Mouse (Mus musculus) testis, postnatal 10 days (tissue): ENCODE results near the gene Spesp1.
A peak's percentile ranks its signal among the peaks of the same experiment; 100 is the strongest.

ENCODE experiments used
- DNase-seq: peaks from one replicate; pipeline ENCODE4 v3.0.0; 2021; ENCODE audit warnings: low spot score

Spesp1 gene

GRCm38 (mm10) chr9:62281991-62282390 lies at the start of gene Spesp1:
Gene Spesp1 (minus strand): TSS chr9:62282208.
- DNase-seq: no peak

DNA sequence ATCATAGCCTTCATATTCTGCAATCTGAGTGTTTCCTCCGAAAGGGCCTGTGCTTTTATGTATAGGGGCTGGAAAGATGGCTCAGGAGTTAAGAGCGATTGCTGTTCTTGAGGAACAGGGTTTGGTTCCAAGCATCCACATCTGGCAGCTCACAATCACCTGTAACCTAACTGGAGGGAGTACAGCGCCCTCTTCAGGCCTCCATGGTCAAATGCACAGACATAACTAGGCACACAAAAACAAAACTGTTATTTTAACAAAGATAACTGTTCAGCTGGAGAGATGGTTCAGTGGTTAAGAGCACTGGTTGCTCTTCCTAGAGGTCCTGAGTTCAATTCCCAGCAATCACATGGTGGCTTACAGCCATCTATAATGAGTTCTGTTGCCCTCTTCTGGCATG lies 44.0 kb upstream of the Spesp1 start:
- DNase-seq: no peak

- DNase-seq: no peak
Measured at GRCm38 (mm10) chr9:62323816-62324215, 41.8 kb upstream of the Spesp1 start.

GRCm38 (mm10) chr9:62318729-62319128 lies 36.7 kb upstream of the Spesp1 start:
- no peak for DNase-seq

DNA sequence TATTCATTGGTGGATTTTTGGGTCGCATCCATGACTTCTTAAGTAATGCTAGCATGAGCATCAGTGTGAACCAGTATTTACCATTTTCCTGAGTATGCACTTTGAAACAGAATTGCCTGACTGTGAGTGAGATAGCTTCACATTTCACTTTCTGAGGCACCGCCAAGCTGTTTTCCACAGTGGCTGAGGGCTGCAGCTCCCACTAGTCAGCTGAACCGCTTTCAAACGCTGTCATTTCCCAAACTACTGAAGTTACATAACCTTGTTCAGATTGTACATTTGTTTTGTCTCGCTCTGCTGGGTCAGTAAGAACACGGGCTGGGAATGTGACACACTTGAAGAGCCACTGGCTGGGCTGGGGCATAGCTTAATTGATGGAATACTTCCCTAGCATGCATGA lies 33.5 kb upstream of the Spesp1 start:
- no peak for DNase-seq

GRCm38 (mm10) chr9:62296891-62297290 lies 14.9 kb upstream of the Spesp1 start:
- no peak for DNase-seq

- DNase-seq: peak; percentile 87
Measured at GRCm38 (mm10) chr9:62295006-62295698, 13.1 kb upstream of the Spesp1 start.

- no peak for DNase-seq
Measured at GRCm38 (mm10) chr9:62287633-62288025, 5.6 kb upstream of the Spesp1 start.

DNA sequence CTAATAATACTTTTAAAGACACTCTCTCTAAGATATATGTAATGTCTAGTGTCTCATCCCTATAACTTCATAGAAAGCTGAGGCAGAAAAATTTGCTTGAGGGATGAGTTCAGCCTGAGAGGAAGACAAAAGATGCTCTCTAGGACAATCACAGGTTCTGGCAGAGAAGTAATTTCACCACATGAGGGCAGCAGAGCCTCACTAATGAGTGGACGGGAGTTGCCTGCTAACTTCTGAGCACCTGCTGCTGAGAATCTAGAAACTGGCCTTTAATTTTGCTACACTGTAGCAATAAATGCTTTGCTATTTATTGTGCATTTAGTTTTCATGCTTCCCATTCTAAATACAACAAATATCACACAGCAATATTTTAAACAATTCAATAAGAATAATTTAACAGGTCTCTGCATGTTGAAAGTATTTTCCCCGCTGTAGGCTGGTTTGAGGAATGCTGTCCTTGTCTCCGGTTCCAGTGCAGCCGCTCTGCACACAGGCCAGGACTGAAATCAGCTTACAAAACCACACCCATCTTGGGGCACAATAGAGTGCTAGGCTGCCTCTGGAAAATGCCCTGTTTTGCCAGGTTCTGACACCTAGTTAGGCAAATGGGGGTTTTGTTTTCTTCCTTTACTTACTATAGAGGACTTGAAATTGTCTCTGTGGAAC lies 5.1 kb upstream of the Spesp1 start:
- DNase-seq: peak; percentile 85

GRCm38 (mm10) chr9:62284266-62284665 lies 2.3 kb upstream of the Spesp1 start:
- no peak for DNase-seq

DNA sequence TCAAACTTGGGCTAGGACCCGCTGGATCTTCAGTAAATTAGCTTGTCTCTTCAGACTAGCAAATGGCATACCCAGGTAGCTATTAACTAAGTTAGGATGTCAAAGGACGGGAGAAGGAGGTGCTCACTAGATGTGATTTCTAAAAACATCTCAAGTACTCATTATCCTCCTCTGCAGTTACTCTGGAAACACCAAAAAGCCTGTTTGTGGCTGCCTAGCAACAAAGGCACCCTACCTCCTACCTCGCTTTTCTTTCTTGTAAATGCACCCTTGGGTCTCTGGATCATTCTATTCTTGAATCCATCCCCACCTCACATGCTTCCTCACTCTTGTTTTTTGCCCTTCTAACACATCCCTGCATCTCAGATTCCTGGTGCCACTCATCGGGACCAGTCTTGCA lies 5.1 kb downstream of the Spesp1 start:
- no peak for DNase-seq

GRCm38 (mm10) chr9:62270775-62271399 lies 11.1 kb downstream of the Spesp1 start:
- DNase-seq: no peak

DNA sequence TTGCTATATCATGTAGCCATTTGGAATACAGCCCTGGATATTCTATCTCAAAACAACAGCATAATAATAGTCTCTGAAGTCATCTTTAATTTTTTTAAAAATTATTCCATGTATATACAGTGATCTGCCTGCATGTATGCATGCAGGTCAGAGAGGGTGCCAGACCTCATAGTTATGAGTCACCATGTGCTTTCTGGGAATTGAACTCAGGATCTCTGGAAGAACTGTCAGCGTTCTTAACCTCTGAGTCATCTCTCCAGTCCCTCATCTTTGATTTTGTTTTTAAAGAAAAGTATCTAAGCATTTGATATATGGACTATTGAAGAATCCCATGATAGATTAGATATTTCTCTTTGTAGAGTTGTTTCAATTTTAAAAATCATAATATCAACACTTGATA lies 12.8 kb downstream of the Spesp1 start:
- no peak for DNase-seq

DNA sequence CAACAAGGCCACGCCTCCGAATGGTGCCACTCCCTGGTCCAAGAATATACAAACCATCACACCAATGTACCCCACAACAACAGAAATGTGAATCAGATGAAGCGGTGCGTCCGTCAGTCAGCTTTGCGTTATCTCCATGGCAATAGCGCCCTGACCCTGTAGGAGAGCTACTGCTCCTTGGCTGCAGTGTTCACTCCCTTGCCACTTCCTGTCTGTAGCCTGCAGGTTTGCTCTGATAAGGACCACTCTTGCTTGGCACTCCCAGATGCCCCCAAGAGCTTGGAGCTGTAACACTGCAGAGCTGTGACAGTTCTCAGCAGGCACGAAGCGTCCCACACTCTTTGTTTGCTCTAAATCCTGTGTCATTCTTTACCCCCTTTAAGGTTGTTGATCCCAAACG lies 16.7 kb downstream of the Spesp1 start:
- no peak for DNase-seq

GRCm38 (mm10) chr9:62263652-62264051 lies 18.4 kb downstream of the Spesp1 start:
- no peak for DNase-seq

DNA sequence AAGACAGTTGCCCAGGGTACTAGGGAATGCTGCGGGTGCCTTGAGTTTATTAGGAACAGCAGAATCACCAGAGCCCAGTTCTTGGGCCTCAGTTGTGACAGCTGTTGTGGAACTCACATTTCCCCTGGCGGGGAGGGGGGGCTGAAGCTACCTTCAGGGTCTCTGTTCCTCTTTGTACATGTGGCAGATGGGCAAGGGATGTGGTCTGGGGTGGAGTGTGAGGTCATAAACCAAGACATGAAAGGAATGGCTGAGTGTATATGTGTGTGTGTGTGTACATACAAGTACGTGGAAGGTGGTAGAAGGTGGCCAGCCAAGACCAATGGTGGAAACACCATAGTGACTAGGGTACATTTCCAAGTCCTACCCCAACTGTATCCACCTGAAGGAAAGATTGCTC lies 20.6 kb downstream of the Spesp1 start:
- DNase-seq: no peak

- no peak for DNase-seq
Measured at GRCm38 (mm10) chr9:62261006-62261405, 21.0 kb downstream of the Spesp1 start.

DNA sequence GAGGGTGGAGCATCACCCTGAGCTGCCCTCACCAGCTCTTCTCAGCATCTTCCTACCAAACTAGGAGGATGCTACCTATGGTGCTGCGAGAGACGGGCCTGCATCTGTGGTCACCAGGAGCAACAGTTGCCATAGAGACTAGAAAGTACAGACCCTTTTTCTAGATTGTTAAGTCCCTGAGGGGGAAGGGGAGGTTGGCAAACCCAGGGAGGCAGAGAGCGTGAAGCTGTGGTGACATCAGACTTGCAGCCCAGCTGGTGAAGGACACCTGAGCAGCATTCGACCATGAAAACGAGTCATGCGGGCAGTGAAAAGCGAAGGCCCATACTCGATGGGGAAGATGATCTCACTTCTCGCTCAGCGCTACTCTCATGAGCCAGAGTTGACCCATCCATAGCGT lies 24.0 kb downstream of the Spesp1 start:
- no peak for DNase-seq

GRCm38 (mm10) chr9:62255896-62256576 lies 26.0 kb downstream of the Spesp1 start:
- no peak for DNase-seq

GRCm38 (mm10) chr9:62253736-62254443 lies 28.1 kb downstream of the Spesp1 start:
- DNase-seq: no peak

DNA sequence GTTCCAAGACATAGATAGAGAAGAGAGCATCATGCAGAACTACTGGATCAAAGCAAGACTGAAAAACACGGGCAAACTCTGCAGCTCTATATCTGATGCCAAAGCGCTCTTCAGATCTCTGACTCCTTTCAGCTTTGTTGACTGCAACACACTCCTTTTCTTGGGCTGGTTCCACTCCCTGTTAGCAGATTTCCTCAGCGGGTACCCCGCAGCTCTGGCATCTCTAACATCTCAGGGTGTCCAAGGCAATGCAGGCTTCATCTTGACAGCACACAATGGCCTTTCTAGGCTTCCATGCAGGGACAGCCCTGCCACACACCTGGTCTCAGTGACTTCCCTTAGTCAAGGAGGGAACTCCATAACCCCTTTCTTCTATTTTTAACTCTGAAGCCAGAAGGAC lies 31.7 kb downstream of the Spesp1 start:
- DNase-seq: peak; percentile 30

DNA sequence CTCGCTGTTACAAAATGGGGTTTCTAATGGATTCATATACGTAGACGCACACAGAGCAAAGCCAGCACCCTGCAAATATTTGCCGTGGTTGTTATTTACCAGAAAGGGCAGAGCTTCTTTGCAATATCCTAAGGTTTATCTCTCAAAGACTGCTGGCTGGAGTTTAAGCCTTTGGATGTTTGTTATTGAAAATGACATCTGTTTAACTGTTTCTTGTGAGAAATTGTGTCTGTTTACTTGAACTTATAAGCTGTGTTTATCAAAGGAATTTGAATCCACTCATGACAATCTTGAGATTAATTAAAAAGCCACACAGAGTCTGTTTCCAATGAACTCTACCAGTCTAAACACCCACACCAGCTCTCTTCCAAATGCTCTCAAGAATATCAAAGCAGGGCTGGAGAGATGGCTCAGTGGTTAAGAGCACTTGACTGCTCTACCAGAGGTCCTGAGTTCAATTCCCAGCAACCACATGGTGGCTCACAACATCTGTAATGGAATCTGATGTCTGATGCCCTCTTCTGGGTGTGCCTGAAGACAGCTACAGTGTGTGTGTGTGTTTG lies 35.5 kb downstream of the Spesp1 start:
- DNase-seq: no peak
